Mouse (Mus musculus) myocyte (in vitro differentiated cells): ENCODE results near the gene Apold1. TPM values are rescaled to one million over a fixed set of nuclear protein-coding genes. Genes with fewer than 3 reads are reported as not detected.

Source experiments
- H3K27me3 ChIP-seq: one replicate; pipeline ENCODE4 v1.6.1; 2011; ENCODE audit not compliant: control insufficient read depth, insufficient read depth, insufficient read length
- H3K36me3 ChIP-seq: one replicate; pipeline ENCODE4 v1.6.1; 2011; ENCODE audit not compliant: control insufficient read depth, insufficient read depth
- H3K4me2 ChIP-seq: one replicate; pipeline ENCODE4 v1.6.1; 2011; ENCODE audit warnings: low read depth, control low read depth
- H3K4me3 ChIP-seq: one replicate; pipeline ENCODE4 v1.5.1; 2011; ENCODE audit warnings: mild to moderate bottlenecking, control low read depth, moderate library complexity
- H3K79me2 ChIP-seq: one replicate; pipeline ENCODE4 v1.6.1; 2011; ENCODE audit not compliant: control insufficient read depth, insufficient read depth
- H3ac ChIP-seq: one replicate; pipeline ENCODE4 v1.6.1; 2011; ENCODE audit not compliant: control insufficient read depth, insufficient read length
- CEBPB ChIP-seq: IDR thresholded peaks from 2 replicates; pipeline ENCODE4 v1.6.1; 2011; ENCODE audit warnings: mild to moderate bottlenecking, moderate library complexity; ENCODE audit not compliant: poor library complexity, insufficient read depth, severe bottlenecking
- E2F4 ChIP-seq: IDR thresholded peaks from one replicate; pipeline ENCODE4 v1.6.1; 2011; ENCODE audit warnings: mild to moderate bottlenecking, control low read depth, moderate library complexity; ENCODE audit not compliant: insufficient read depth
- MAX ChIP-seq: IDR thresholded peaks from one replicate; pipeline ENCODE4 v1.6.1; 2011; ENCODE audit warnings: low read depth, mild to moderate bottlenecking, control low read depth
- MYOD1 ChIP-seq, 3 experiments: IDR thresholded peaks; one replicate each; pipeline ENCODE4 v1.6.1; 2011; ENCODE audit warnings: control low read depth in 2 of 3, low read depth in 2 of 3, mild to moderate bottlenecking in 2 of 3, moderate library complexity in 1 of 3; ENCODE audit not compliant: insufficient read length in 2 of 3, control insufficient read depth in 1 of 3
- MYOG ChIP-seq, 3 experiments: IDR thresholded peaks; one replicate each; pipeline ENCODE4 v1.6.1; 2011; ENCODE audit warnings: control low read depth in 2 of 3, low read depth in 2 of 3, mild to moderate bottlenecking in 2 of 3; ENCODE audit not compliant: insufficient read length in 2 of 3, control insufficient read depth in 1 of 3, insufficient read depth in 1 of 3
- POLR2A ChIP-seq: IDR thresholded peaks from one replicate; pipeline ENCODE4 v1.6.1; 2011; ENCODE audit warnings: low read depth, mild to moderate bottlenecking, control low read depth, moderate library complexity; ENCODE audit not compliant: insufficient read length
- POLR2AphosphoS2 ChIP-seq: IDR thresholded peaks from one replicate; pipeline ENCODE4 v1.6.1; 2011; ENCODE audit warnings: low read depth, control low read depth; ENCODE audit not compliant: insufficient read length
- REST ChIP-seq: IDR thresholded peaks from one replicate; pipeline ENCODE4 v1.6.1; 2011; ENCODE audit warnings: mild to moderate bottlenecking, control low read depth, moderate library complexity; ENCODE audit not compliant: insufficient read depth, insufficient read length
- SRF ChIP-seq: IDR thresholded peaks from one replicate; pipeline ENCODE4 v1.6.1; 2011; ENCODE audit warnings: low read depth; ENCODE audit not compliant: control insufficient read depth, insufficient read length
- TCF12 ChIP-seq: IDR thresholded peaks from one replicate; pipeline ENCODE4 v1.6.1; 2011; ENCODE audit warnings: mild to moderate bottlenecking, control low read depth; ENCODE audit not compliant: poor library complexity, insufficient read depth, severe bottlenecking
- TCF3 ChIP-seq: IDR thresholded peaks from one replicate; pipeline ENCODE4 v1.6.1; 2011; ENCODE audit warnings: low read depth, control low read depth; ENCODE audit not compliant: insufficient read length
- USF1 ChIP-seq: IDR thresholded peaks from one replicate; pipeline ENCODE4 v1.6.1; 2011; ENCODE audit warnings: low read depth, mild to moderate bottlenecking, control low read depth, moderate library complexity
- polyA plus RNA-seq: library from polyadenylated mRNA; unstranded; fragments of >200 nt; fragmentation: generic; extraction: Trizol; gene quantifications from one replicate; pipeline ENCODE4 v1.2.1, GENCODE M21; 2012; ENCODE audit warnings: missing spikeins

The Apold1 gene
- polyA plus RNA-seq, 1 experiment = 0.12 TPM

DNA sequence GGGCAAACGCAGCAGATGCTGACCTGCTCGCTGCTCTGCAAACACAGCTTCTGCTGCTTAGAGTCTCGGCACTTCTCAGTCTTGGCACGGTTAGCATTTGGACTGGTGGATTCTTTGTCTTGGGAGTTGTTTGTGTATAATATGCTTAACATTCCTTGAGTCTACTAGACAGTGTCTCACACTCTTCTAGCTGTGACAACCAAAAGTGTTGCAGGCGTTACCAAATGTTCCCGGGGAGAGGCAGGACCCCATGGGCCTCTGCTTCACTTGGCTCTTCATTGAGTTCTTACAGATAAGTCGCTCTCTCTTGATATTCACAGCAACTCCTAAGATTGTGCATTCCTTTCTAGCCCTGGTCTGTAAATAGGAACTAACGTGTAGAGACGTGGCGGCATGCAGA is 38.0 kb downstream of the Apold1 start:
- H3K79me2 ChIP-seq = no peaks in the 10 kb centered on the region
- H3K4me3 ChIP-seq = no peak overlapping the region
- H3K36me3 ChIP-seq = peaks cover 61% of the 10 kb centered on the region
- H3K4me2 ChIP-seq = no peak overlapping the region
- H3ac ChIP-seq = no peak overlapping the region
- no peak for TF ChIP-seq MAX
- no peak for TF ChIP-seq MYOD1 (IDR thresholded peaks at IDR 0.05; ENCODE audit: control insufficient read depth in 1 of 3, insufficient read length in 2 of 3, low read depth in 2 of 3)
- TF ChIP-seq TCF12 = no peak
- TF ChIP-seq POLR2AphosphoS2 = no peak
- no peak for TF ChIP-seq POLR2A
- no peak for TF ChIP-seq TCF3
- TF ChIP-seq REST = no peak
- no peak for TF ChIP-seq SRF
- TF ChIP-seq MYOG (IDR thresholded peaks at IDR 0.05; ENCODE audit: control insufficient read depth in 1 of 3, insufficient read depth in 1 of 3, insufficient read length in 2 of 3, low read depth in 2 of 3) = no peak
- TF ChIP-seq E2F4 = no peak
- no peaks in the 10 kb centered on the region for H3K27me3 ChIP-seq

- TF ChIP-seq MAX (no peak), MYOD1 (IDR thresholded peaks at IDR 0.05; ENCODE audit: control insufficient read depth in 1 of 3, insufficient read length in 2 of 3, low read depth in 2 of 3) (no peak), MYOG (IDR thresholded peaks at IDR 0.05; ENCODE audit: control insufficient read depth in 1 of 3, insufficient read depth in 1 of 3, insufficient read length in 2 of 3, low read depth in 2 of 3) (no peak), TCF3 (no peak), REST (no peak), TCF12 (no peak), SRF (no peak), CEBPB (no peak), POLR2A (no peak), E2F4 (no peak), USF1 (no peak), POLR2AphosphoS2 (no peak)
- Histone ChIP-seq H3K4me2 (no peak overlapping the region), H3K27me3 (no peaks in the 10 kb centered on the region), H3K36me3 (peaks cover 48% of the 10 kb centered on the region), H3K4me3 (no peak overlapping the region), H3K79me2 (no peaks in the 10 kb centered on the region), H3ac (no peak overlapping the region)
These were observed 40.1 kb downstream of the Apold1 start for GRCm38 (mm10) chr6:135021633-135022032.

GRCm38 (mm10) chr6:135023379-135023778 is 41.9 kb downstream of the Apold1 start:
- peaks cover 33% of the 10 kb centered on the region for H3K36me3 ChIP-seq
- H3ac ChIP-seq = no peak overlapping the region
- H3K4me3 ChIP-seq = no peak overlapping the region
- no peak overlapping the region for H3K4me2 ChIP-seq
- no peaks in the 10 kb centered on the region for H3K27me3 ChIP-seq
- TF ChIP-seq POLR2A (no peak), MYOG (IDR thresholded peaks at IDR 0.05; ENCODE audit: control insufficient read depth in 1 of 3, insufficient read depth in 1 of 3, insufficient read length in 2 of 3, low read depth in 2 of 3) (no peak), CEBPB (no peak), TCF12 (no peak), USF1 (no peak), MAX (no peak), TCF3 (no peak), MYOD1 (IDR thresholded peaks at IDR 0.05; ENCODE audit: control insufficient read depth in 1 of 3, insufficient read length in 2 of 3, low read depth in 2 of 3) (no peak), E2F4 (no peak), POLR2AphosphoS2 (no peak), REST (no peak), SRF (no peak)
- no peaks in the 10 kb centered on the region for H3K79me2 ChIP-seq

DNA sequence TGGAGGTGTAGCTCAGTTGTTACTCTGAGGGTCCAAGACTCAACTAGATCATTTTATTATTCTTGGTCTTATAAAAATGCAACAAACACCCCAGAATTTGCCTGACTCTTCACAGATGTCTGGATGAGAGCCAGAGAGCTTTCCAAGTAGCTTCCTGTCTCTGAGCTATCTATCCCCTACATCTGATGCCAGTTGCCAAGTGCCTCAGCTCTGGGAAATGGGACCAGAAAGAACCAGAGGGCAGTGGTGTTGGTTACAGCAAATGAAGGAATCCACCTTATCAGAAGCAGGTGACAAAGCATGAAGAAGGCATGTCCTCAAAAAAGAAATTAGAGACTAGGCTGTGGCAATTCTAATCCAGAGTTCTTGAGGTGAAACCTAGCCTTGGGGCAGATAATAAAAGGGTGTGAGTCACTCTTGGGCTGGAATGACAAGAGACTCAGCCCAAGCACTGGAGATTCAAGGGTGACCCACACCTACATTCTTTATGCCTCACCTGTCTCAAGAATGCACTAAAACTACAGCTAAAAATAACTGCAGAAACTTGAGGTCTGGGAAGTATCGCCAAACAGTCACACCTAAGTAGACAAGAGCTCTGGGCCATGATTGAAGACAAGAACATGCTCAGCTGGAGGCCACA is 43.4 kb downstream of the Apold1 start:
- no peaks in the 10 kb centered on the region for H3K27me3 ChIP-seq
- peaks cover 20% of the 10 kb centered on the region for H3K36me3 ChIP-seq
- H3K4me3 ChIP-seq = no peak overlapping the region
- TF ChIP-seq REST (no peak), CEBPB (no peak), MAX (no peak)
- H3K4me2 ChIP-seq = no peak overlapping the region
- no peaks in the 10 kb centered on the region for H3K79me2 ChIP-seq
- no peak overlapping the region for H3ac ChIP-seq

- TF ChIP-seq TCF12 = no peak
- TF ChIP-seq REST = no peak
- no peak for TF ChIP-seq TCF3
- TF ChIP-seq E2F4 = no peak
- TF ChIP-seq MYOG (IDR thresholded peaks at IDR 0.05; ENCODE audit: control insufficient read depth in 1 of 3, insufficient read depth in 1 of 3, insufficient read length in 2 of 3, low read depth in 2 of 3) = no peak
- TF ChIP-seq POLR2A = no peak
- TF ChIP-seq POLR2AphosphoS2 = no peak
- TF ChIP-seq USF1 = no peak
- no peak for TF ChIP-seq MYOD1 (IDR thresholded peaks at IDR 0.05; ENCODE audit: control insufficient read depth in 1 of 3, insufficient read length in 2 of 3, low read depth in 2 of 3)
- TF ChIP-seq MAX = no peak
- no peak for TF ChIP-seq CEBPB
- TF ChIP-seq SRF = no peak
- no peaks in the 10 kb centered on the region for H3K79me2 ChIP-seq
- H3K4me2 ChIP-seq = no peak overlapping the region
- no peaks in the 10 kb centered on the region for H3K27me3 ChIP-seq
- no peak overlapping the region for H3ac ChIP-seq
- H3K4me3 ChIP-seq = no peak overlapping the region
- H3K36me3 ChIP-seq = peaks cover 15% of the 10 kb centered on the region
These were observed 44.7 kb downstream of the Apold1 start for GRCm38 (mm10) chr6:135026232-135026631.
